Mouse (Mus musculus) embryo, embryonic 10 days (tissue): ENCODE data around the gene Ppa2.
A peak's percentile ranks its signal among the peaks of the same experiment; 100 is the strongest.

ENCODE experiments used
- DNase-seq: peaks from one replicate; pipeline ENCODE4 v3.0.0-alpha.2; 2015; ENCODE audit warnings: low spot score

Gene Ppa2

DNA sequence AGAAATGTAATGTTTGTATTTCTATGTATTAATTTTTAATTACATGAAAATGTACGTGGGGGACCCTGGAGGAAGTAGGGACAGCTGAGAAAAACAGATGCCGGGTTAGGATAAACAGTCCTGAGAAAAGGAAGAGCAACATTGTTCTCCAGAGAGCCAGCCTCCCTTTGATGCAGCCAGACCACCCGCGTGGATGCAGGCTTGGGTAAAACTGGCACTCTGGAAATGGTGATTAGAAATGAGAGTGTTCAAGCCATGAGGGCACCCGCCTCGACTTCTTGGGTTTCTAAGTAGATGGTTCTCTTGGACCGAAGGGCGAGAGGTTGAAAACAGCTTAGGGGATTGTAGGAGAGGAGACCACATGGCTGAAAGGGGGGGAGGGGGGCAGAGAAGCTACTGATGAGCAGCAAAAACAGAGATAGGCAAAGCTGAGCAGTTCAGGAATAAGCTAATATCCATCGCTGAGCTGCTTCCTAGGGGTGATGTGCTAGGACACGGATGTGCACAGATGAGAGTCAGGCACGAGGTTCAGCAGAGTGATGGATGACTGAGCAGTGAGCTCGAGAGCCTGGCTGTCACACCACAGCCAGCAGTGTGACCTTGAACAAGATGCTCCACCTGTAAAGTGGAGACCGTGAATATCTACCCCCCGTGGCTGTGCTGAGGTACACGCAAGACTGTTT is 21.4 kb downstream of the Ppa2 start:
- peak; percentile 49 for DNase-seq

DNA sequence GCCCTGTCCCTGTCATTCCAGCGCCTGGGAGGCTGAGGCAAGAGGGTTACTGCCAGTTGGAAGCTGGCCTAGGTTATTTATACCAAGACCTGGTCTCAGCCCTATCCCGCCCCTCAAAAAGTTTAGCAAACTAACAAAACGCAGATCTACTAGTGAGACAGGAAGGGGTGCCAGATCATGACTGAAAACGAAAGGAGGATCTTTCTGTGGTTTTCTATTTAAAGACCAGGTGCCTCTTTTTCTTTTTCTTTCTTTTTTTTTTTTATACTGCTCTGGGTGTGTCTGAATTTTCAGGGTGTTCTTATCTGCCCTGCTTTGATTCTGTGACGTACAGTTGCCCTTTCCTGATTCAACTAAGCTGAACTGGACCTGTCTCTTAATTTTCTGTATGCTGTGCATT is 22.4 kb downstream of the Ppa2 start:
- DNase-seq, result no peak

DNA sequence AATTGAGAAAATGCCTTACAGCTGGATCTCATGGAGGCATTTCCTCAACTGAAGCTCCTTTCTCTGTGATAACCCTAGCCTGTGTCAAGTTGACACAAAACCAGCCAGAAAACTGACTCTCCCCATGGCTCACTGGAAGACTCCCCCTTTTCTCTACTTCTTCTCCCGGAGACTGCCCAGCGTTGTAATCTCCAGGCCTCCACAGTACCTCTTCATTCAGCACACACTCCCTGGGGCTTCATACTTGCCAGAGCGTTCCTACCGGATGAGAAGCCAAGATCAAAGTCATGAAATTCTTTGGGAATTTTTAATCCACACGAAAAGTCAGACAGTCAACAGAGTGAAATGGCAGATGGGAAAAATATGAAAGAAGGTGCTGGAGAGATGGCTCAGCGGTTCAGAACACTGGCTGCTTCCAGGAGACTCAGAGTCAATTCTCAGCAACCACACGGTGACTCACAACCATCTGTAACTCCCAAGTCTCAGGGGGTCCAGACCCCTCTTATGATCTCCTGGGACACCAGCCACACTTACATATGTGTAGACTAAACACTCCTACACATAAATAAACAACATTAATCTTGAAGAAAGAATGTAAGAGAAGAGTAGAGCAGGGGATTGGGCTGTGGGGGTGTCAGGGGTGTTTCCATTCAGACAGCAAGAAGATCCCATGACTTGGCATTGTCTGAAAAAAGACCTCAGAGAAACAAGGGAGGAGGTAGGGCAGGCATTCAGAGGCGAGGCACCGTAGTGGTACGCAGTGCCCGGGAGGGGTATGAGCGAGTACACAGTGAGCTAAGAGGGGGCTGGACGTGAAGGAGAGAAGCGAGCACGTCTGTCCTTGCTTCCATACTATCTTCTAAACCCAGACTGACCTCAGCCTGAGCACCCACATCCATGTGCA is 23.6 kb downstream of the Ppa2 start:
- no peak for DNase-seq

DNA sequence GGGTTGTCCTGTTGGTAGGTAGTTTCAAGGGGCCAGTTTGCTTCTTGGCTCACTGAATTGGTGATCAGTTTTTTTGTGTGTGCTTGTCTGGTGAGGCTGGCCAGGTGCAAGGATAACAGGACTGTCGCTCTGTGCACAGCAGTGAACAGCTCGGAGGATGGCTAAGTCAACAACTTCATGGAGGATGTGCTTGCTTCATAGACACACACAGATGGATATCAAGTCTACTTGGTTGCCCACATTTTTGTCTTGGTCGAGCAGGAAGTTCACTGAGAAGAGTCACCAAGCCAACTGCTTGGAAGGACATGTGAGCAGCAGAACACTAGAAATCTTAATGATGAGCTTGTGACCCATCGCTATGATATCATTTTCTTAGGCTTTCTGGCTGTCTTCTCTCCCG is 24.8 kb downstream of the Ppa2 start:
- no peak for DNase-seq

DNA sequence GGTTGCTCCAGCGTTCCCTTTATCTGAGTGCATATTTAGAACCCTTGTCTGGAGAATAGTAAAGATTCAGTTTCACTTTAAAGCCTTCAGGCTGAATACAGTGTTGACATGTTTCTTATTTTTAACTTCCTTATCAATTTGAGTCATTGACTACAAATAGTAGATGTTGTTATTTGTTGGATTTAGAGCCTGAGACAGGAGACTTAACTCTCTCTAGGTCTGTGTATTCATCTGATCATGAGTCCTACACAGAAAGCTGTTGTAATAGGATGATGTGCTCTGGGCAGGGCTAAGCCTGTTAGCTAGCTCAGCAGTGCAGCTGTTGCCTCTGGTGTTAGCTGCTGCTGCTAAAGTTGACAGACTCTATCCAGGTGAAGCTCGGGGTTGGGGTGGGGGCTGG is 25.3 kb downstream of the Ppa2 start:
- no peak for DNase-seq

DNA sequence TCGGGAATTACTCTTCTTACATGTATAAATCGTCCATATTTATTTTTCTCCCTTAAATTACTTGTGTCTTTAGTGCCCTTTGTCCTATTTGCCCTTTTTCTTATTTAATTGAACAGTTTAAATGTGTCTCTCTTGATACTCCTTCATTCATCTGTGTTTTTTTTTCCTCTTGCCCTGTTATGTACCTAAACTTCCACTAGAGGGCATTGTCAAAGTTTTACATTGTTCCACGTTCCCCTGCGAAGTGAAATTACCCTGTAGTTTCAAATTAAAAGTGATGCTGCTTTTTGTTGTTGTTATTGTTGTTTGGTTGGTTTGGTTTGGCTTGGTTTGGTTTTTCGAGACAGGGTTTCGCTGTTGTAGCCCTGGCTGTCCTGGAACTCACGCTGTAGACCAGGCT is 26.5 kb downstream of the Ppa2 start:
- DNase-seq, result no peak

DNA sequence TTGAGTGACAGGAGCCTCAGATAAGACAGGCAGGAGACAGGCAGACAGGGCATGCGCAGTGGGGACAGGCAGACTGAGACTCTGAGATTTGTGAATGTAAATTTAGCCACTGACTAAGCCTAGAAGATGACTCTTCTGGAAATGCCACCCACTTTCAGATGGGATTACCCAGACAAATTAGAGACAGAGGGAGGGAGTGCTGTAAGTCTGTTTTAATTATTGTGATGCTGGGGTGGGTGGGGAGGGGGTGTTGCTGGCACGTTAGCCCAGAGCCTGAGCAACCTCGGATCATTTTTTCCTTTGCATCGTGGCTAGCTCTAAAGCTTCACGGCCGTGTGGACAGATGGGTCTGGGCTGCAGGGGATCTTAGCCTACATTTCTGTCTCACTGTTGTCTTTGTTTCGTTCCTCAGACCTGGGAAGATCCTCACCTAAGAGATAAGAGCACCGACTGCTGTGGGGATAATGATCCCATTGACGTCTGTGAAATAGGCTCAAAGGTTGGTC is 29.0 kb downstream of the Ppa2 start:
- DNase-seq, result no peak

DNA sequence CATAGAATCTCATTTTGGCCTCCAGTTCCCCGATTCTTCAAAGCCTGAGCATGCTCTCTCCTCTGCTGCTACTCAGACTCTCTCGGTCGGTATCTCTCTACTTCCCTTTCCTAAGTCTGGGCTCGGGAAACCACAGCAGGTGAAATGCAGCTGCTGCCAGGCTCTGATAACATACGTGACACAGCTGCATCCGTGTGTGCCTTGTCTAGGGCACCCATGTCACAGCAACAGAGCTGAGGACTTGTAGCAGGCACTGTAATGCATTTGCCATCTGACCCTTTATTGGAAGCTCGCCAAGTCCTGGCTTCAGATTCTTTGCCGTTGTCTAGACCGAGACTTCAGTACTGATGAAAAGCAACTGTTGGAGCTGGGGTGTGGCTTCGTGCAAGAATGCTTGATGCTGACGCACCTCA is 29.5 kb downstream of the Ppa2 start:
- DNase-seq, result no peak

DNA sequence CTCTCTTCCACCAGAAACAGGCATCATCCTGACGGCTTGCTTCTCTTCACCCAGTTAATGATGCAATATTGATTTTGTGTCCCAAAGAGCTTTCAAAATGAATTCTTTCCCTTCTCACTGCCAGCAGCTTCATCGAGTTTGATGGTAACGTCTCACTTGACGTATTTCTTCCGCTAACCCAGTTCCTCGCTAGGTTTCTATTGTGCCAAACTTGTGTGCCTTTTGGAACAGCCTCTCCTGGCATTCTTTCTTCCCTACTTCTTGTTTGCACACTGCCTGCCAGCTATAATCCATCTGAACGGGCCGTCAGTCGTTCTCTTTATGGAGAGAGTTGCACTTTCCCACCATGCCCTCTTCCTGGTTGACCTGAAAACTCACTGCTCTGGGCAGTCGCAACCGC is 31.2 kb downstream of the Ppa2 start:
- no peak for DNase-seq

DNA sequence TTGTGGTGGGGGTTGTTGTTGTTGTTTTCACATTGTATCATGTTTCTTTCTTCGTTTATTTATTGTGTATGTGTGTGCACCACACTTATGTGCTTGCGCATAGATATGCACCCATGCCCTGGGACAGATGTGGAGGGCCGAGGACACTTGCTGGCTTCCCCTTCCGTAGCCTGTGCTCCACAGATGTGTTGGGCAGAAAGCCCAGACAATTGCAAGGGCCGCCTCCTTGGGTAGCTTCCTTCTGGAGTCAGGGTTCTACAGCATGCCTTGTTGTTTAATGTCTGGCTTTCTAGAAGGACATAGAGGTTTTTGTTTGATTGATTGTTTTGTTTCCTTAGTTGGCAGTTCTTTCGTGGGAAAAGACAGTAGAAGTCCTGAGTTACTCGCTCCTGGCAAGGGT is 37.6 kb downstream of the Ppa2 start:
- DNase-seq, result no peak

DNA sequence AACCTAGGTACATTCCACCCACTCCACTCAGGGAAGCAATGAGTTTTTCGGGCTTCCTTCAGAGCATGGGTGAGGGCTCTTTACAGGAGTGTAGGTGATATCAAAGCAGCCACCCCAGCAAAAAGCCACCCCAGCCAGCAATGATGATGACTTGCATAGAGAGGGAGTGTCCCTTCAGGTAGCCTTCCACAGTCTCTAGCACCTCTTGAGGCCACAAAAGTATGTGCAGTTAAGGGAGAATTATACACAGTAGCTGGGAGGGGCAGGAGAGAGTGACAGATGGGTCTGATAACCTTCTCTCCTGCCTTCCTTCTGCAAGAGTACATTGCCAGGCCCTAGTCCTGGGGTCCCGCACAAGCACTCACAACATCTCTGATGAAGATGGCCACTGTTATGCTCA is 38.9 kb downstream of the Ppa2 start:
- no peak for DNase-seq

DNA sequence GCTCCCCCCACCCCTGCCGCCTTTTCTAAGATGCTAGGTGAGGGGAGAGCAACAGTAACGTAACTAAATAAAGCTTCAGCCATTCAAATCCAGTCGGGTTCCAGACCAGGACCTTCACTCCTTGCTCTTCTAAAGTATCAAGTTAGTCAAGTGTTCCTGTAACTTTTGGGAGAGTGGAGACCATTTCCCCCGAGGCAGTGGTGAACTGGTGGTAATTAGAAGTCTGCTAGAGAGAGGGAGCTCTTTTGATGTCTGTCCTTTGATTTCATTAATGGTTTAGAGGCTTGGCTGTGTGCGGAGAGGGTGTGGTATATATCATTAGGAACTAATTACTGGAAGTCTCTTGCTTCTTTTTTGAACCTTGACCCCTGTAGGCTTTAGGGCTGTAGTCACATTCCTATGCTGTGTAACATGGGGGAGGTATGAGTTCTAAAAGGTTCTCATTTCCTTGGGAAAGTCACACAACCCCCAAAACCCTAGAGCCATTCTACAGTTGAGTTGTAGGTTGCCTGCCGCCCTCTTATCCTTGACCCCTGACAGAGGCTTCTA is 47.6 kb downstream of the Ppa2 start:
- no peak for DNase-seq

DNA sequence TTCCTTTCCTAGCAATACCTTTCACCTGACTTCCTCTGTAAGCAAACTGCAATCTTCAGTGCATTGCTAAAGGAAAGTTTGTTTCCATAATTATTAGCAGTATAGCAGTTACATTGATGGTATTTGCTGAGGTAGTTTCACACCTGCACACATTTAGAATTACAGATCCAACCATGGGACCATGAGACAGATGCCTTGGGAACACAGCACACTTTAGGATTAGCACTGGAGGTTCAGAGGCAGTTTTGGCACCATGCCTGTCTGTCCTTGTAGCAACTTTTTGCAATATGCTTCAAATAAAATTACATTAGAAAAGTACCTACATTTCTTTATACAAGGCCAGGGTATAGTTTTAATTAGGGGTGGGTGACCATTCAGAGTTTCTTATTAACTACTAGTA is 48.1 kb downstream of the Ppa2 start:
- DNase-seq, result no peak

DNA sequence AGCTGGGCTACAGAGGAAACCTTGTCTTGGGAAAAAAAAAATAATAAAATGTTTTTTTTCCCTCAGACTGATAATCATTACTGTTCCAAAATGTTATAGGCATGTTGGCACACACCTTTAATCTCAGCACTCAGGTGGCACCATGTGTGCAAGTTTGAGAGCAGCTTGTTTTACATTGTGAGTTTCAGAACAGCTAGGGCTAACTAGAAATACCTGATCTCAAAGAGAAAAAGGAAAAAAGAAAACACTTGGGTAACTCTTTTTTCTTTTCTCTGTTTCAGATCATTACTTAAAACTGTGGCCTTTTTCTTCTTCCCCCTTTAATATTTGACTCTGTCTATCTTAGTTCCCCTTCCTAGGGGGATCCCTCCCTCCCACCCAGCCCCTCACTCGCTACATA is 51.5 kb downstream of the Ppa2 start:
- DNase-seq, result no peak

DNA sequence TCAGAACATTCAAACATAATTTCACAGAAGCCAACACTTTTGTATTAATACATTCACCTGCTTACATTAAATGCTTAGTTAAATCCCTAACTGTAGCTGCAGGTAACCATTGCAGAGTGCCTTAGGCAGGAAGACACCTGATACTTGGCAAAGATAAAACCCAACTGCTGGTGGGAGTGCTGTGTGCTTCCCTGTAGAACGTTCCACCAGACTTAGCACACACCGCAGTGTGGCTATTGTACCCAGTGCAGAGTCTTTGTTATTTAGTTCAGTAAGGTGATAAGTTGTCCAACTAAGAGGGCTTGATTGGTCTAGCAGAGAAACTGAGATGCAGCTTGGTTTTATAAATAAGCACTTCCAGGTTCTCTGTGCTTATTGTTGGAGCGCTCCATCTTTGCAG is 54.2 kb downstream of the Ppa2 start:
- DNase-seq, result no peak

DNA sequence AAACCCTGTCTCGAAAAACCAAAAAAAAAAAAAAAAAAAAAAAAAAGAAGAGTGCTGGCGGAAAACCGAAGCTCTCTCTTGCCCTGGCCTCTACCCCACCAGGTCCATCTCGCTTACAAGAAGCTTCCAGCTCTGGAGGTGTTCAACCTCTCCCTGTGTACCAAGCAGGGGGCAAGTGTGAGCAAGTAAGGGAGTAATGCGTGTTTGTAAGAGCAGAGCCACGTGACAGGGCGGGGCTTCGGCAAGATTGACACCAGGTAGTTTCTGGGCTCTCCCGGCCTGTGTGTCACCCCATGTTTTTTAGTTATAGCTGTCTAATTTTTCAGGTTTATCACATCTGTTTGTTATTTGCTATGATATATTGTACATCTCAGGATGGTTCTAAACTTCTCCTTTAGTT is 56.2 kb downstream of the Ppa2 start:
- DNase-seq, result no peak

DNA sequence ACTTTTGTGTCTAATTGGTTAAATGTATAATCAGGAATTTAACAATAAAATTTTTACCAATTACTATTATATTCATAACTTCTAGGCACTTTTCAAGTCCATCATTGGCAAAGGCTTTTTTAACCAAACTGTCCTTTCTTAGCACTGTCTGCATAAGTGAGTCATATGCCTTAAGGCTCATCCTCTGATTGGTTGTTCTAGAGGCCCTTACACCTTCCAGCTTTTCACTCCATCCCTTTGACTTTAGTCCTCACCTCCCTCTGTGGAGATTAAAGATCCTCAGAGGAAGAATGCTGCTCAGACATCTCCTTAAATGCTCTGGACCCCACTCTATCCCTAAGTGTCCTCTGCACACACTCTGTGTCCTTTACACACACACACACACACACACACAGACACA is 68.3 kb downstream of the Ppa2 start:
- no peak for DNase-seq

DNA sequence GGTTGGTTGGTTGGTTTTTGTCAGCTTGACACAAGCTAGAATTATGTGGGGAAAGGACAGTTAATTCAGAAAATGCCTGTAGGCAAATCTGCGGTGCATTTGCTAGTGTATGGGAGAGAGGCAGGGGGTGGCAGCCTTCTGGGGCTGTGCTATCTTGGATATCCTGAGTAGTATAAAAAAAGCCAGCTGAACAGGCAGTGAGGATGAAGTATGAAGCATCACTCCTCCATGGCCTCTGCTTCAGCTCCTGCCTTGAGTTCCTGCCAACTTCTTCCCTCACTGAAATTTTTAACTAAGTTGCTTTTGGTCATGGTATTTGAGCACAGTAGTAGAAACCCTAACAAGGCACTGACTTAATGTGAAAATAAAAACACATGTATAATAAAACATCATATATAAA is 70.1 kb downstream of the Ppa2 start:
- DNase-seq, result no peak

DNA sequence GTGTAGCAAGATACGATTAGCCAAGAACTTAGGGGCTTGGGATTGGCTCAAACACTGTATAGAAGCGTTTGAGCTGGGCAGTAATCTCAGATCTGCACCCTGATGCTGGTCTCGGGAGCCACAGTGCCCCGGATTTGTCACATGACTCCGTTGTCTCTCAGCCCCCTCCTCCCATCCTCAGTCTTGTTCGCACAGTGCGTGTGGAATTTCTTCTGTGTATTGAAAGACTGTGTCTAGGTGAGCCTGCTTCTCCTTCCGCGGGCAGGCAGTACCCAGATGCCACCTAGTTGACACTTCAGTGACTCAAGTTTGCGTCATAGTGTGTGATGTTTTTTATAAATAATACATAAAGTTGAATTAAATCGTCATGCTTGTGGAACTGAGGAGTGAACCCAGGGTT is 71.6 kb downstream of the Ppa2 start:
- DNase-seq, result no peak

DNA sequence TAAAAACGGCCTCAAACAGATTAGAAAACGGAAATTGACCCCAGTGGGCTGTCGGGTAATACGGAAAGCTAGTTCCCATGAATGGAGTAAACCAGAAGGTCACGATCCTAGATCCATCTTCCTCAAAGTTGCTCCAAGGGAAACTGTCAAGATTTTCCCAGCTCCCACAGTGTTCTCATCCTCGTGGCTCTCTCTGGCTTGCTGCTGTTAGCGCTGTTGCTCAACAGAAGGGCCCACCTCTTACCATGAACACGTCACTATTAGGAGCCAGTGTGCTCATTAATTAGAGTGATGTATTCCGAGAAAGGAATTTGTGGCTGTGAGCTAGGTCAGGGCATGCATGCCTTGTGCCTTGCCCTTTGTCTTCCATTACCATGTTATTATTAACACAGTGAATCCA is 72.2 kb downstream of the Ppa2 start:
- peak; percentile 40 for DNase-seq

DNA sequence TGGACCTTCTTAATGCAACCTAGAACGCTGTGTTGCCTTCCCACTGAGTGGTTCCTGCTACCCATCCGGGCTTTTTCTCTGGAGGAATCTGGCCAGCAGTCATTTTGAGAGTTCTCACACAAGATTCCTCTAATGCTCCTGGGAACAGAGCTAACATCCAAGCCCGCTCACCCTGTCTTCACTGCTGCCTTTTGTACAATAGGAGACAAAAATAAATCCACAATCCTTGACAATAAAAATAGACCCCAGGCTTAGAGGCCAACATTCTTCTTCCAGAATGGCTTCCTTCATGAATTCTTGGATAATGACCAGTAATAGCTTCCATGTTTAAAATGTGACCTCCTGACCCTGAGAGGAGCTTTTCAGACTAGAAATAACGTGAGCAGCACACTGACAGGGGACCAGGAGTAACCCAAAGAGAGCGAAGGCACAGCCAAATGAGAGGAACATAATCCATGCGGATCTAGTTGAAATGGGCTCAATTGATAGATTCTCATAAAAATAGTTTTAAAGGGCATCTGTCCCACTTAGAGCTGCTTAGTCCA is 74.3 kb downstream of the Ppa2 start:
- peak; percentile 32 for DNase-seq

DNA sequence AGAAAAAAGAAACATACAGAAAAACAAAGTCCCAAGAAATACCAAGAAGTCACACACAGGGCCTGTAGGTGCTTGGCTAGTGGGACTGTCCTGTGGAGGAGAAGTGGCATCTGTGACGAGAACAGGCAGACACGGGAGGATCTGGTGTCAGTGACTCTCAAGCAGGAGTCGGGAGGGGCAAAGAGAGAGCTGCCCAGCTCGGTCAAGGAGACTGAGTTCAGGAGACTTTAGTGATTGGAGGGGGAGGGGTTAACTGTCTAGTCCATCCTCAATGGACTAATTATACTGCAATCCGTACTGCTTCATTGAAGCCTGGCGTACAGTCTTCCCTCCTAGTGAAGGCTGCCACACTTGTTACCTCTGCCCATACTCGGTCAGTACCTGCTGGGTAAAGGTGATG is 77.4 kb downstream of the Ppa2 start:
- no peak for DNase-seq

DNA sequence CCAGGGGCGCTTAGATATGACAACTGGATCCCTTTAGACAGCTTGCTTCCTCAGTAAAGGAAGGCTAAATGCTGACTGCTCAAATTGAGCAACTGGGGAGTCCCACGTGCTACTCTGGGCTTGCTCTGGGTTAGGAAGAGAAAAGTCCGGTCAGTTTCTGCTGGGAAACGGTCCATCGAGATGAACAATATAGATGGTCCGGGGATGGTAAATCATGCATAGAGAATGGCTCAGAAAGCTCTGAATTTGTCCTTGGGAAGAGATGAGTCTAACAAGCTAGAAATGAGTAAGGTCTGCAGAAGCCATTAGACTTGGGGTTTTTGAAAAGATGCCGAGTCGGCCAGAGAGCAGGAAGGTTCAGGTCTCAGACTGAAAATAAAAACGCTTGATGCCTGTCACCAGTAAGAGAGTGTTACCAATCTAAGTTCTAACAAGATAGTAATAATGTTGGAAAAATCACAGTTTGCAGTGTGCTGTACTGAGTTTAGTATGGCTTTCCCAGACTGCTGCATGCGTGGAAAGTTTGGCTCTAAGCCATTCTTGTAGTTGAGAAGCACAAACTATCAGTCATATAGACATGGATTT is 80.0 kb downstream of the Ppa2 start:
- no peak for DNase-seq
